Mouse (Mus musculus) embryo, embryonic 11 days (tissue): ENCODE results near the gene Olfr672.
"Not testable (repeated sequence)": the region's sequence is repeated elsewhere in the genome, so short reads cannot be mapped to it uniquely, and the experiment has no call there.

Experiments
- DNase-seq: peaks from one replicate; pipeline ENCODE4 v3.0.0-alpha.2; 2015

Olfr672 gene

GRCm38 (mm10) chr7:105001929-105002328 is at the start of gene Olfr672:
Gene Olfr672, minus strand, starts transcription at chr7:105002029.
- DNase-seq, result no peak

GRCm38 (mm10) chr7:105033836-105034235 is 32.0 kb upstream of the Olfr672 start:
- DNase-seq, result peak; percentile 2

DNA sequence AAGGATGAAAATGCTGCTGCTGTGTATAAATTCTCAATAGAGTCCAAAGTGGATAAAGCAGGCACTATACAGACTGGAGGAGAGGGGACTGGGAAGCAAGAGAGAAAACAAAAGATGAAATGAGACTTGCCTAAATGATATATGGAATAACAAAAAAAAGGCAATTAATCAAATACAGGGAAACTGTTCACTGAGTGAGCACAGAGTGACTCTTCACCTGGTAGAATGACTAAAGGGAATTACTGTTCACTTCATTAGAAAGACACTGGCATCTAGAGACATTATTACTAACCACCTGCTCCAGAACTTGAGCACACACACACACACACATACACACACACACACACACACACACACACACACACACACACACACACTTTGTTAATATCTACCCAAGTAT is 30.6 kb upstream of the Olfr672 start, which contains the start of gene Olfr676:
TSS of gene Olfr676 (plus strand) at position 301 of the 400 bp plus-strand sequence.
- no peak for DNase-seq

GRCm38 (mm10) chr7:105028360-105028759 is 26.5 kb upstream of the Olfr672 start, which contains the start of gene Olfr675:
Gene Olfr675, minus strand, starts transcription at chr7:105028460.
- no peak for DNase-seq

DNA sequence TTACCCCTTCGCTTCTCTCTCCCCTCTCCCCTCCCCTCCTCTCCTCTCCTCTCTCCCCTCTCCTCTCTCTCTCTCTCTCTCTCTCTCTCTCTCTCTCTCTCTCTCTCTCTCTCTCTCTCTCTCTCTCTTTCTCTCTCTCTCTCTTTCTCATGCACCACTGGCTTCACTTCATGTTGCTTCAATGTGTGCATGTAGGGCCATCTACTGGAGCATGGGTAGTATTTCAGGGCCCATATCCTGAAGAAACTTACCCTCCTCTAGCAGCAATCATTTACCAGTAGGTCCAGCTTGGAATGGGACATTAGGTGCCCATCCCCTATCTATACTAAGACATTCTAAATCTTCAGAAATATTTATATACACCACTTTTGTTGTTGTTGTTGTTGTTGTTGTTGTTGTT is 20.7 kb upstream of the Olfr672 start:
- peak; percentile 2 for DNase-seq

GRCm38 (mm10) chr7:104979026-104979425 is 22.8 kb downstream of the Olfr672 start, which contains the start of gene Olfr671:
Gene Olfr671, minus strand, starts transcription at chr7:104979126.
- no peak for DNase-seq

DNA sequence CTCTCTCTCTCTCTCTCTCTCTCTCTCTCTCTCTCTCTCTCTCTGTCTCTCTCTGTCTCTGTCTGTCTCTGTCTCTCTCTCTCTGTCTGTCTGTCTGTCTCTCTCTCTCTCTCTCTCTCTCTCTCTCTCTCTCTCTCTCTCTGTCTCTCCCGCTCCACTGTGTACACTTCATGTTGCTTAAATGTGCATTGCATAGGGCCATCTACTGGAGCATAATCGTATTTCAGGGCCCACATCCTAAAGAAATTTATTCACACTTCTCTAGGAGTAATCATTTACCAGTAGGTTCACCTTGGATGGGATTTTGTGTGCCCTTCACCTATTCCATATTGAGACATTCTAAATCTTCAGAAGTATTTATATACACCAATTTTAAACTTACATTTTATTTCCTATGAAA is 29.3 kb downstream of the Olfr672 start:
- DNase-seq, result not testable (repeated sequence)

- no peak for DNase-seq
Measured at GRCm38 (mm10) chr7:104962520-104962919, 39.3 kb downstream of the Olfr672 start, which contains the start of gene Olfr670. Gene Olfr670, minus strand, starts transcription at chr7:104962620.

- DNase-seq, result not testable (repeated sequence)
Measured at GRCm38 (mm10) chr7:104950234-104950633, 51.6 kb downstream of the Olfr672 start.
